Mouse (Mus musculus) bone marrow, adult 2 months (tissue): ENCODE data around the gene Rab3c.

Experiments used
- CTCF ChIP-seq: fragments of 200-500 bp; IDR thresholded peaks from 2 replicates; pipeline ENCODE4 v1.5.1; 2011; ENCODE audit warnings: low read length, control low read depth; ENCODE audit not compliant: control insufficient read depth, insufficient read depth
- POLR2A ChIP-seq: fragments of 200-500 bp; IDR thresholded peaks from 2 replicates; pipeline ENCODE4 v1.6.1; 2011; ENCODE audit warnings: low read depth, mild to moderate bottlenecking, control low read depth, low read length, borderline replicate concordance; ENCODE audit not compliant: control insufficient read depth

DNA sequence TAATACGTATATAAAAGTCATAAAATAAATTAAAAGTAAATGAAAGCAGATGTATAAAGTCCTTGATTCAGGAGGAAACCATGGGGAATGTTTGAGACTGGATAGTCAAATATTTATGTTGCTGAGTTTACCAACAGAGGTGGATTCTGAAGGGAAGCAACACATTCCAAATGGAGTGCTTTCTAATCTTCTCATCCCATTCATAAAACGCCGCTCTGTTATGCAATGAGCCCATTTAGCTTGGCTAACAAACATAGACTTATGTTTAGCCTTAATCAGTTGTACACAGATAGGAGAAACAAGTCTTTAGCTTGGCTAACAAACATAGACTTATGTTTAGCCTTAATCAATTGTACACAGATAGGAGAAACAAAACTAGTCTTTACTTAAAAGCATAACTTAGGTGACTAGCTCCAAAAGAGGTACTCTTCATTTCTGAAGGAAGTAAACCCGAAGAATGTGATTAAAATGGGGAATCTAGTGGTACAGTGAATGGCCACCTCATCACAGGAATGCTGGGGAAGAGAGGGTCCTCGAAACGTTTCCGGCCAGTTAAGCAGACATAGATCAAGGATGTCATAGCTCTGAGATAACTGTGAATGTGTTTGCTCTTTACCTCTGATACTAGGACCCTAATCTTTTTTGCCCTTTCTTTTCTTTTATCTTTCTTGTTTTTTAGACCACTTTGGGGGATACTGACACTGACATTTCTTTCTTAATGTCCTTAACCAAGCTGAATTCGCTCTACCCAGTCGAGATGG lies 1.6 kb downstream of the Rab3c start:
- TF ChIP-seq CTCF, result no peak
- TF ChIP-seq POLR2A, result no peak
